Mouse (Mus musculus) activated CD4-positive, CD25-positive, alpha-beta regulatory T cell, adult 4 months (primary cell): Measurements from ENCODE around the gene Olfr772. TPM values are rescaled to one million over a fixed set of nuclear protein-coding genes. Genes with fewer than 3 reads are reported as not detected.
"Not testable (repeated sequence)": the region's sequence is repeated elsewhere in the genome, so short reads cannot be mapped to it uniquely, and the experiment has no call there.

ENCODE experiments used
- ATAC-seq: one replicate; pipeline ENCODE4 v1.8.0; 2017
- polyA plus RNA-seq, 2 experiments: library from polyadenylated mRNA; unstranded; fragments of 100-300 nt; shearing (Covaris generic); gene quantifications; one replicate each; pipeline ENCODE4 v1.2.1; 2017

The Olfr772 gene
- not detected for polyA plus RNA-seq

GRCm38 (mm10) chr10:129177821-129178220 is at the start of gene Olfr772:
Gene Olfr772, minus strand, starts transcription at chr10:129177921.
- ATAC-seq: not testable (repeated sequence)

DNA sequence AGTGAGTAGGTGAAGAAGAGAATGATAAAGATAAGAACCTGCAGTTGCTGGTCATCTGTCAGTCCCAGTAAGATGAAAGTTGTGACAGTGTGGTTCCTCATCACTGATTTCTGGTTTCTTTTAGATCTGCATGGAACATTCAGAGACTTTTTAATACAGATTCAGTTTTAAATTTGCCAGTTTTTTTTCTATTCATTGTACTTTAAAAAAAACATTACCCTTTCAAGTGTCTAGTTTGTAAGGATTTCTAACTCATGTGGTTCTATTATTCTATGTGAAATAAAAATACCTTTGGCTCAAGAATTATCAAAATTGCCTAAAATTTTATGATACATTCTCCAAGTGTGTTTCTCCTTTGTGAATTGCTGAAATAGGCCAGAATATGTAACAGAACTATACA is 9.6 kb upstream of the Olfr772 start, which contains the start of gene Olfr773:
Olfr773 (minus strand) TSS at position 101 of the 400 bp plus-strand sequence.
- ATAC-seq: not testable (repeated sequence)

GRCm38 (mm10) chr10:129164651-129165050 is 13.1 kb downstream of the Olfr772 start, which contains the start of gene Olfr771:
Gene Olfr771, minus strand, starts transcription at chr10:129164751.
- ATAC-seq: no peak

DNA sequence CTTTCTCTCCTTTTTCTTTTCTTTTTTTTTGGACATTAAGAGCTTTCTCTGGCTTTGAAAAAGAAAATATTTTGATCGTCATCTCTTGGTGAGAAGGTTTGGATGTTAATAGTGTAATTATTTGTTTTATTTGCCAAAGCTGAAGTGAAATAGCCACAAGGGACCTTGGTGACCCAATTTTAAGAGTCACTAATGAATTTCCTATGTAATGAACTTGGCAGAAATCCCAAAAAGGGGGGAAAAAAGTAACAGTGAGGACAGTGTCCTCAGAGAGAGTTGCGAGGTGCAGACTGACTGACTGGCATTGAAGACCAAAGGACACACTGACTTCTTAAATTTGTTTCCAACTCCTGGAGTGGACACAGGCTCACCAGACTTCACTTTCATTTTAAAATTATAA is 38.8 kb downstream of the Olfr772 start, which contains the start of gene Olfr770:
Olfr770 (minus strand) TSS at position 101 of the 400 bp plus-strand sequence.
- ATAC-seq: no peak

Other genes starting within 250 kb of the Olfr772 start
- gene Itga7, start 244.1 kb downstream of the Olfr772 start, polyA plus RNA-seq: 1 to 10 TPM; 2.9 to 6.1 TPM
- not detected for gene Mettl7b, start 216.9 kb downstream of the Olfr772 start, polyA plus RNA-seq
- gene Olfr9, start 188.5 kb downstream of the Olfr772 start, polyA plus RNA-seq: not detected
- not detected for gene Olfr763, start 167.1 kb downstream of the Olfr772 start, polyA plus RNA-seq
- gene Olfr764-ps1, start 138.0 kb downstream of the Olfr772 start, polyA plus RNA-seq: not detected
- not detected for gene Olfr765, start 127.9 kb downstream of the Olfr772 start, polyA plus RNA-seq
- gene Olfr766-ps1, start 108.9 kb downstream of the Olfr772 start, polyA plus RNA-seq: not detected
- under 1 TPM in 1 of 2 experiments, not detected in 1; 0.09 TPM for gene Olfr767, start 95.0 kb downstream of the Olfr772 start, polyA plus RNA-seq
- not detected for gene Olfr768, start 78.5 kb downstream of the Olfr772 start, polyA plus RNA-seq
- under 1 TPM in 1 of 2 experiments, not detected in 1; 0.21 TPM for gene Olfr769, start 60.1 kb downstream of the Olfr772 start, polyA plus RNA-seq
- not detected for gene Olfr770, start 38.9 kb downstream of the Olfr772 start, polyA plus RNA-seq
- not detected for gene Olfr771, start 13.2 kb downstream of the Olfr772 start, polyA plus RNA-seq
- gene Olfr773, start 9.5 kb upstream of the Olfr772 start, polyA plus RNA-seq: not detected
- gene Olfr774, start 58.3 kb upstream of the Olfr772 start, polyA plus RNA-seq: not detected
- not detected for gene Olfr775, start 70.5 kb upstream of the Olfr772 start, polyA plus RNA-seq
- not detected for gene Olfr776, start 81.2 kb upstream of the Olfr772 start, polyA plus RNA-seq
- not detected for gene Olfr777, start 93.6 kb upstream of the Olfr772 start, polyA plus RNA-seq
- under 1 TPM in 1 of 2 experiments, not detected in 1; 0.33 TPM for gene Olfr780, start 140.2 kb upstream of the Olfr772 start, polyA plus RNA-seq
- not detected for gene Olfr781, start 150.9 kb upstream of the Olfr772 start, polyA plus RNA-seq
- not detected for gene Olfr782, start 170.9 kb upstream of the Olfr772 start, polyA plus RNA-seq
- gene Olfr784, start 206.2 kb upstream of the Olfr772 start, polyA plus RNA-seq: not detected
- not detected for gene Olfr785, start 227.5 kb upstream of the Olfr772 start, polyA plus RNA-seq
- not detected for gene Olfr786, start 249.4 kb upstream of the Olfr772 start, polyA plus RNA-seq